Mouse (Mus musculus) C2C12 (cell line): ENCODE data around the gene Sardh. TPM values are rescaled to one million over a fixed set of nuclear protein-coding genes. Genes with fewer than 3 reads are reported as not detected.

Experiments
- H3K27me3 ChIP-seq: one replicate; pipeline ENCODE4 v1.6.1; 2011; ENCODE audit not compliant: control insufficient read depth, insufficient read depth, insufficient read length
- H3K36me3 ChIP-seq: one replicate; pipeline ENCODE4 v1.6.1; 2011; ENCODE audit not compliant: control insufficient read depth, insufficient read depth
- H3K4me3 ChIP-seq: one replicate; pipeline ENCODE4 v1.5.1; 2011; ENCODE audit warnings: mild to moderate bottlenecking, control low read depth; ENCODE audit not compliant: poor library complexity, insufficient read depth, severe bottlenecking
- H3K79me2 ChIP-seq: one replicate; pipeline ENCODE4 v1.6.1; 2011; ENCODE audit not compliant: control insufficient read depth, insufficient read depth
- H3K79me3 ChIP-seq: one replicate; pipeline ENCODE4 v1.6.1; 2011; ENCODE audit warnings: low read depth, control low read depth
- H3ac ChIP-seq: one replicate; pipeline ENCODE3; 2011; ENCODE audit warnings: low read depth; ENCODE audit not compliant: control insufficient read depth, insufficient read length
- CEBPB ChIP-seq: IDR thresholded peaks from one replicate; pipeline ENCODE4 v1.6.1; 2011; ENCODE audit warnings: low read depth, mild to moderate bottlenecking, control low read depth, moderate library complexity
- CTCF ChIP-seq: IDR thresholded peaks from one replicate; pipeline ENCODE4 v1.5.1; 2011; ENCODE audit not compliant: control insufficient read depth, insufficient read depth, insufficient read length
- FOSL1 ChIP-seq: IDR thresholded peaks from one replicate; pipeline ENCODE4 v1.8.0; 2011; ENCODE audit warnings: mild to moderate bottlenecking, low read length; ENCODE audit not compliant: poor library complexity, insufficient read depth, severe bottlenecking
- MAX ChIP-seq: IDR thresholded peaks from one replicate; pipeline ENCODE4 v1.6.1; 2011; ENCODE audit warnings: mild to moderate bottlenecking, control low read depth
- MYOD1 ChIP-seq: IDR thresholded peaks from one replicate; pipeline ENCODE4 v1.6.1; 2011; ENCODE audit warnings: low read depth; ENCODE audit not compliant: control insufficient read depth, insufficient read length
- MYOG ChIP-seq: IDR thresholded peaks from one replicate; pipeline ENCODE4 v1.6.1; 2011; ENCODE audit not compliant: control insufficient read depth, insufficient read length; ENCODE audit errors: extremely low read depth
- USF1 ChIP-seq: IDR thresholded peaks from one replicate; pipeline ENCODE4 v1.6.1; 2011; ENCODE audit warnings: low read depth, mild to moderate bottlenecking, control low read depth, moderate library complexity
- polyA plus RNA-seq: library from polyadenylated mRNA; unstranded; fragments of >200 nt; fragmentation: generic; extraction: Trizol; gene quantifications from one replicate; pipeline ENCODE4 v1.2.1, GENCODE M21; 2012; ENCODE audit warnings: missing spikeins

Sardh gene
- polyA plus RNA-seq, 1 experiment = 8.7 TPM

GRCm38 (mm10) chr2:27189994-27190393 lies 58.1 kb downstream of the Sardh start:
- Histone ChIP-seq H3K79me2 (no peaks in the 10 kb centered on the region), H3K79me3 (no peaks in the 10 kb centered on the region), H3K4me3 (no peak overlapping the region), H3K27me3 (peaks cover 3% of the 10 kb centered on the region), H3ac (no peak overlapping the region), H3K36me3 (no peaks in the 10 kb centered on the region)
- TF ChIP-seq CTCF (no peak), USF1 (no peak), MYOG (no peak), MYOD1 (no peak), FOSL1 (no peak), MAX (no peak), CEBPB (no peak)

GRCm38 (mm10) chr2:27187531-27187930 lies 60.6 kb downstream of the Sardh start:
- no peaks in the 10 kb centered on the region for H3K36me3 ChIP-seq
- no peak overlapping the region for H3ac ChIP-seq
- no peaks in the 10 kb centered on the region for H3K79me2 ChIP-seq
- H3K4me3 ChIP-seq = no peak overlapping the region
- no peaks in the 10 kb centered on the region for H3K79me3 ChIP-seq
- TF ChIP-seq MYOG (no peak), CTCF (no peak), USF1 (no peak), FOSL1 (no peak), MYOD1 (no peak), CEBPB (no peak), MAX (no peak)
- peaks cover 8% of the 10 kb centered on the region for H3K27me3 ChIP-seq

GRCm38 (mm10) chr2:27183734-27184133 lies 64.4 kb downstream of the Sardh start:
- Histone ChIP-seq H3ac (no peak overlapping the region), H3K36me3 (no peaks in the 10 kb centered on the region), H3K79me3 (no peaks in the 10 kb centered on the region), H3K27me3 (peaks cover 15% of the 10 kb centered on the region), H3K4me3 (no peak overlapping the region), H3K79me2 (no peaks in the 10 kb centered on the region)
- no peak for TF ChIP-seq CTCF
- no peak for TF ChIP-seq MYOD1
- TF ChIP-seq CEBPB = no peak
- TF ChIP-seq MAX = no peak
- TF ChIP-seq MYOG = no peak
- no peak for TF ChIP-seq USF1
- no peak for TF ChIP-seq FOSL1

- Histone ChIP-seq H3K79me2 (no peaks in the 10 kb centered on the region), H3ac (no peak overlapping the region), H3K4me3 (no peak overlapping the region), H3K36me3 (no peaks in the 10 kb centered on the region), H3K79me3 (no peaks in the 10 kb centered on the region), H3K27me3 (peaks cover 19% of the 10 kb centered on the region)
- TF ChIP-seq FOSL1 = no peak
- no peak for TF ChIP-seq MYOD1
- no peak for TF ChIP-seq CEBPB
- no peak for TF ChIP-seq MAX
- no peak for TF ChIP-seq CTCF
- no peak for TF ChIP-seq MYOG
- no peak for TF ChIP-seq USF1
These were observed 66.2 kb downstream of the Sardh start for GRCm38 (mm10) chr2:27181907-27182306.

GRCm38 (mm10) chr2:27179101-27179500 lies 69.0 kb downstream of the Sardh start:
- TF ChIP-seq FOSL1 = no peak
- TF ChIP-seq MAX = no peak
- TF ChIP-seq CEBPB = no peak
- no peak for TF ChIP-seq MYOG
- no peak for TF ChIP-seq USF1
- no peak for TF ChIP-seq MYOD1
- TF ChIP-seq CTCF = no peak
- H3K79me3 ChIP-seq = no peaks in the 10 kb centered on the region
- H3K27me3 ChIP-seq = peaks cover 40% of the 10 kb centered on the region
- no peak overlapping the region for H3ac ChIP-seq
- no peak overlapping the region for H3K4me3 ChIP-seq
- H3K79me2 ChIP-seq = no peaks in the 10 kb centered on the region
- H3K36me3 ChIP-seq = no peaks in the 10 kb centered on the region

- peaks cover 48% of the 10 kb centered on the region for H3K27me3 ChIP-seq
These were observed 72.4 kb downstream of the Sardh start for GRCm38 (mm10) chr2:27175696-27176267.

More at GRCm38 (mm10) chr2:27175696-27176267, 72.4 kb downstream of the Sardh start:
- H3ac ChIP-seq = no peak overlapping the region
- H3K4me3 ChIP-seq = no peak overlapping the region
- no peaks in the 10 kb centered on the region for H3K79me3 ChIP-seq
- H3K79me2 ChIP-seq = no peaks in the 10 kb centered on the region
- no peaks in the 10 kb centered on the region for H3K36me3 ChIP-seq
- TF ChIP-seq CEBPB (no peak), MAX (no peak), MYOG (no peak), CTCF (no peak), FOSL1 (no peak)
